Mouse (Mus musculus) kidney, adult 2 months (tissue): ENCODE results near the gene Gpx4.
A peak's percentile ranks its signal among the peaks of the same experiment; 100 is the strongest.

Experiments
- CTCF ChIP-seq: fragments of 200-500 bp; conservative IDR thresholded peaks from 2 replicates; pipeline ENCODE4 v1.5.1; 2011; ENCODE audit warnings: low read depth, mild to moderate bottlenecking, control low read depth, low read length, moderate library complexity, mixed read lengths; ENCODE audit not compliant: insufficient read depth, insufficient read length
- POLR2A ChIP-seq: fragments of 200-500 bp; IDR thresholded peaks from one replicate; pipeline ENCODE4 v1.6.1; 2011; ENCODE audit warnings: low read depth, low read length, control low read depth

DNA sequence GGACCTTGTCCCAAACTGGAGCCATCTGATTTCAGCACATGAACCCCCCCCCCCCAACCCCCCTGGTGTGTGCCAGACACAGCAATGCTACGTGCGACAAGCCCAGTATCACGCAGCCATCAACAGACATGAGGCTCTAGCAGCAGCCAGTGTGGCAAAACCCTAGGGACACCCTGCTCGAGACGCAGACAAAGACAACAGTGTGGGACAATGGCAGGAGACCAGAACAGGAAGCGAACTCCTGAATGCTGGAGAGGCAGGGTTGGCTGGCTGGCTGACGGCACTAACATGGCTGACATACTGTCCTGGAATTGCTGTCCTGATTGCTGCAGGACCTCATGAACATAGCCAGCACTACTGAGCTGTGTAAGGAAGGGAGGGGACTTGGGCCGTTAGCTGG, 11.8 kb upstream of the Gpx4 start:
- TF ChIP-seq CTCF (no peak), POLR2A (peak; percentile 5)
